Mouse (Mus musculus) megakaryocyte, adult 5-6 weeks (primary cell): ENCODE measurements around the gene Ptgs1. TPM values are rescaled to one million over a fixed set of nuclear protein-coding genes. Genes with fewer than 3 reads are reported as not detected.
A peak's percentile ranks its signal among the peaks of the same experiment; 100 is the strongest.
"Not testable (repeated sequence)": the region's sequence is repeated elsewhere in the genome, so short reads cannot be mapped to it uniquely, and the experiment has no call there.

Experiments
- ATAC-seq: 2 replicates; pipeline ENCODE4 v1.8.0; 2016; ENCODE audit warnings: mild to moderate bottlenecking, inconsistent platforms; ENCODE audit not compliant: poor library complexity, severe bottlenecking
- total RNA-seq, 2 experiments: library from RNA; stranded (forward) in 1 of 2; stranded (reverse) in 1 of 2; fragments of 153-499, 151-499 nt in 1 of 2; fragments of 221-1000, 200-1000 nt in 1 of 2; gene quantifications; 2 replicates each; pipeline versions ENCODE4 v1.2.3 to v1.2.4; 2015 to 2017

Gene Ptgs1
- total RNA-seq (2015) (20.2 and 21.3 TPM in 2 replicates), total RNA-seq (2017) (18.9 and 32.4 TPM in 2 replicates)

DNA sequence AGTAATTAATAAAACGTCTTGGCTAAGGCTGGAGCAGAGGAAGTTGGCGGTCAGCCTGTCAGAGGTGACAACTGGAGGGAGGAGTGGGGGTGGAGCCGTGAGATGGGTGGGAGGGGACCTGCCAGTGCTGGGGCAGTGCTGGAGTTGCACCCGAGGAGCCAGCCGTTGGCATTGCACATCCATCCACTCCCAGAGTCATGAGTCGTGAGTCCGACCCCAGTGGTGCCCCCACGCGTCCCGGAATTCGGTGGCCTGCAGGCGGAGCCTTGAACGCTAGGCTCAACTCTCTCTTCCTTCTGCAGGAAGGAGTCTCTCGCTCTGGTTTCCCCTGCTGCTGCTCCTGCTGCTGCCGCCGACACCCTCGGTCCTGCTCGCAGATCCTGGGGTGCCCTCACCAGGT lies at the start of gene Ptgs1:
Gene Ptgs1, plus strand, starts transcription at position 61 of the 400 bp plus-strand sequence.
- ATAC-seq = peak; percentile 87

DNA sequence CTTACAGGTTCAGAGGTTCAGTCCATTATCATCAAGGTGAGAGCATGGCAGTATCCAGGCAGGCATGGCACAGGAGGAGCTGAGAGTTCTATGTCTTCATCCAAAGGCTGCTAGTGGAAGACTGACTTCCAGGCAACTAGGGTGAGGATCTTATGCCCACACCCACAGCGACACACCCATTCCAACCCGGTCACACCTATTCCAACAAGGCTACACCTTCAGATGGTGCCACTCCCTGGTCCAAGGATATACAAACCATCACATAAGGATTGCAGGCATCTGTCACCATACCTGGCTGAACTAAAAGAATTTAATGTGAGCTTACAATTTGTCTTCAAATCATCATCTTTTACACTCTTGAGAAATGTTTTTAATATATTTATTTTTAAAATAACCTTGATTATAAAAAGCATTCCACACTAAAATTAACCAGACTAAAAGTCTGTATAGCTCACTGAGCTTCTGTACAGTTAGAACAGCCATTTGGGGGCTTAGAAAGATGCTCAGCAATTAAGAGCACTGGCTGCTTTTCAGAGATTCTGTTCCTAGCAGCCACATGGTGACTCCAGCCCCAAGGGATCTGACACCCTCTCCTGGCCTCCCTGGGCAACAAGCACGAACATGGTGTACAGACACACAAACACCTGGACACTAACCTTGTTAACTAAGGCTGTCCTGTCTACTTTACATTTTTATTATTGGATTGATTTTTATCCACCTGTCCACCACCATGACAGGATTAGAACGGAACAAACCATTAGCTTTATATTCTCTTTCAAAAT lies 48.4 kb upstream of the Ptgs1 start:
- not testable (repeated sequence) for ATAC-seq

DNA sequence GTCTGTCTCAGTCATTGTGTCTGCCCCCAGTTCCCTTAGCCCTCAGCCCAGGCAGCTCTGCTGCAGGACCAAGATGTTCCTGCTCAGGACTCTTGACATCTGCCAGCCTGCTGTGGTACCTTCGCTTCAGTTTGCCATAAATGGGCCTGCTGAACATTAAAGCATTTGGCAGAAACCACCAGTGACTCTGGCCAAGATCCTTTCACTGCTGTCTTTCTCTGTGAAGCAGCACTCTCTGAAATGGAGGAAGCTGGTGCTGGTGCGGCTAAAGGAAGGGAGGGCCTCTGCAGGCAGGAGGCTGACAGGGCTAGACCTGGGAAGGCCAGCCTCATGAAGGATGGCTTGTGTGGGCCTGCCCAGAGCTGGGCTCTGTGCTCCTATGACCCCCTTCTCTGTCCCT lies 46.9 kb upstream of the Ptgs1 start:
- no peak for ATAC-seq

DNA sequence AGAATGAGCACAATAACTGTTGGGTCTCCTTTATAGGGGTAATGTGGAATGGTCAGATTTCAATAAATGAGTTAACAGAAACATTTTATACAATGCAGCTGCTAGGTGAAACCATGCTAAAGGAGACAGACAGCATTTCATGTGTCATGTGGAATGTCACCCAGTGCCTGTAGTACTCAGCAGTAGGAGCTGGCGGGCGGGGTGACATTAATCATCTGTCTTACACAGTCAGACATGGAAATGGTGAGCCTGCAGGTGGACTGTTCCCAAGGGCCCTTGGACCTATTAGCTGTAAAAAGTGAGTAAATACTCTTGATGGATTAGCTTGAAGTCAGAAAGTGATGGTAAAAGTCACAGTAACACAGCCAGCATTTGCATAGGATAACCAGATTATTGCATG lies 46.0 kb upstream of the Ptgs1 start:
- no peak for ATAC-seq

DNA sequence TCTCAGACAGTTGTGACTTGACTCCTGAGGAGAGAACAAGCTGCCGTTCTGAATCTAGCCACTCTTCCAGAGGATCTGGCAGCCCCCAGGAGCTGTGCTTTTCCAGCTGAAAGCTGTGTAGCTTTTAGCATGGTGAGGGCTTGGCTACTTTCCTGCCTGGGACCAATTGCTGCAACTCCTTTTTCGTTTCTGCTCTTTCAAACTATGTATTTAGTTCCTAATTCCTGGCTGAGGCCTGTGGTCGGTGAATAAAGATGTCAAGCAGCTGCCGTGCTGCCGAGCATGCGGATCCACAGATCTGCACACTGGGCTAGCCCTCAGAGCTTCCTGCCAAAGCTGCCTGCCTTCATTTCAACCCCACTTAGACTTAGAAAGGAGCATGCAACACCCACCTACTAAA lies 45.4 kb upstream of the Ptgs1 start:
- no peak for ATAC-seq

DNA sequence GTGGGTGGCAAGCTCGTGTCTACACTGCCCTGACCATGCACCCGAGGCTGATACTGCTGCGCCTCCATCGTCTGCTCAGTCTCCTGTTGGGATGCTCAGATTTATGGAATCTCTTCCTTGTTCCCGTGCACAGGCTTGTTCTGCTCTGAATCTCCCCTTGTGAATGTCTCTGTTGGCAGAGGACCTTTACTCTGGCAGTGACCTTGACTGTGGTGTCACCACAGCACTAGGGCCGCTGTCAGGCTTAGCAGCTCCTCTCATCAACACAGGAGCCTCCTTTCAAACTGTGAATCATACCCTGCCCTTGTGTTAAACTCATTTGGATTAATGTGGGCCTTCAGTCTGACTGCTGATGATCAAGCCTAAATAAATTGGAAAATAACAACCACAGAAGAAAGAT lies 41.0 kb upstream of the Ptgs1 start:
- not testable (repeated sequence) for ATAC-seq

DNA sequence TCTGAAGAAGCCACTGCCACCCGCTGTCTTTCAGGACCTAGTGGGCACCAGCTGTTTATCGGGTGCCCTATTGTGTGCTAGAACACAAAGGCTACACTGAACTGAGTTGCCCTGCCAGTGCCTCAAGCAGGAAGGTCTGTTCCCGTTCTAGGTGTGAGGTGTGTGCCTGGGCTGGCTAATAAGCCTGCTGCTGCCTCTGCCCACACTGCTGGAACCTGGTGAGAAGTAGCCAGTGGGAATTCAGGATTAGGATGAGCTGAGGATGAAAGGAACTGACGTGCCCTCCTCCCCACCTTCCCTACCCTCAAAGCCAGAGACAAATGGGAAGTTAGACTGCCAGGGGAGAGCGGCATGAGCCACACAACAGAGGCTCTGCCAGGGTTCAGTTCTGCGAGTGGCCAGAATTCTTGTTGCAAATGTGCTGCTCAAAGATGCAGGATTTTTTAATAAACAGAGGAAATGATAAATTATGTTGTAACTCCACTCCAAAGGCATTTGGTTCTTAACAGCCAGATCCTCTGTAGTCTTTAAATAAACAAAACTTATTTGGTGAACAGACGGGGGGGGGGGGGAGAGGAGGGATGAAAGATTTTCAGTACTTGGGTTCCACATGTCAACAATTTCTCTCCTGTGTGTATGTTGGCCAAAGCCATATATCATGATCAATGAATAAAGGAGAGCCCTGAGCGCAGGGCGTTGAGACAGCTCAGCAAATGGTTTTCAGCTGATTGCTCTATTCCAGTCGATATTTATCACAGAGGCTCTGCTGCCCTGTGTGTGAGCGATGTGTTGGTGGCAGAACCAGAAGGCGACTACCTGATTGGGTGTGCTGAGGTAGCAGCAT lies 38.9 kb upstream of the Ptgs1 start:
- no peak for ATAC-seq

DNA sequence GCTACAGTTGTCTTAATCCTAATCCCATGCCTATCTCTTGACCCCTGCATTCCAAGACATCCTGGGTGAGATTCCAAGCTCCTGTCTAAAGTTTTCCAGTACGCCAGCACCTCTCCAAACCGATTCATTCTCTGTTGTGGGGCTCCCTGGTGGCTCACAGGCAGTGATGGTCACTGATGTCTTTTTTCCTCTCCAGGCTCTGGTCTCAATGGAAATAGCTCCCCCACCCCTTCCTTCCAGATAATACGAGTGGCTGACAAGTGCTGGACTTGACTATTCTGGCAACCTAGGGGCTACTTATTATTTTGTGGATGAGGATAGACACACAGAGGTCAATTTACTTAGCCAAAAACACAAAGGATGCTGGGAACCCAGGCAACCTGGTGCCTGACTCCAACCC lies 33.2 kb upstream of the Ptgs1 start:
- no peak for ATAC-seq

DNA sequence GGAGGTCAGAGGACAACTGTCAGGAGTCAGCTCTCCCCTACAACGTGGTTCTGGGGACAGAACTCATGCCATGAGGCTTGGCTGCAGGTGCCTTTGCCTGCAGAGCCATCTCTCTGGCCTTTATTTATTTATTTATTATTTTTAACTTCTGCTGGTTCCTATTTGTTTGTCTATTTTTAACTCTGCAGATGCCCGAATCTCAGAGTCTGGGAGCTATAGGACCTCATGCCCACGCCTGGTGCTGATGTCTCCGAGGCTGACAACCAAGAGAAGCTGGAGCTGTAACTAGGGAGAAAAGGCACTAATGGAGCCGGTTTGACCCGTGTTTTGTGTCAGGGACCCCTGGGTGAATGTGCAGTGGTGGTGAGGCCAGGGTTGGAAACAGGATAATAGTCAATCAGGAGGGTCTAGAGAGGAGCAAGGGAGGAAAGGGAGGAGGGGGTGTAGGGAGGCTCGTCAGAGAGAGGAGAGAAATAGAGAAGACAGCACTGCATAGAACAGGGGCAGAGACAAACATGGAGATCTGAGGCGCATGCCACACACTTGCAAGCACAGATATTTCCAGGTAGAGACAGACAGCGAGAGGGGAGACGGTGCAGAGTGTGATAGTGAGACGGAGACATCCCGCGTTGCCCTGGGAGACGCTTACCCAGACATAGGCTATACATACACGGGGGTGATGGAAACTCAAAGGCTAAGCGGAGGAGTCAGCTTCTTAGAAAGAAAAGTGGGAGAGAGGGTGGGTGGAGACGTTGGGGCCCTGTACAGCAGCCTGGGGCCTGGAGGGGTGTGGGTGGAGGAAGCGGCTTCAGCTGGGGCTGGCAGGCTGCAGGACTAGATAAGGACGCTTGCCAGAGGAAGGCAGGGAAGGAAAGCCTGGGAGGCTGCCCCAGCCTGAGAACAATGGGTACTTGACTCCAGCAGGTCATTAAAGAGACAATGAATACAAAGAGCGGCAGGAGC lies 32.0 kb upstream of the Ptgs1 start:
- ATAC-seq = peak; percentile 40; the same call in 1 of the 2 replicates

DNA sequence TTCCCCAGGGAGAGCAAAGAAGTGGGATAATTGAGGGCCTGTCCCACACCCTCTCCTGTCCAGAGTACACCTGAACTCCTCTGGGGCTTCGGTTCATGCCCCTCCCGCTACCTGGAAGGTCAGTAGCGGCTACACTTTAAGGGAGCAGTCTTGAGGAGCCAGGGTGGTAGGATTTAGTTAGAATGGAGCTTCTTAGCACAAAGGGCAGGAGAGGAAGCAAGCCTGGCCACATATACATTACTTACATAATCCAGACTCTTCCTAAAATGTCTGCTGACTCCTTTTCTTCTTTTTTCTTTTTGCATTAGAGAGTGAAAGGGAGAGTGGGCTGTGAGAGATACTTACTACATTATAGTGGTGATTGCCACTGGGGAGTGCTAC lies 31.4 kb upstream of the Ptgs1 start:
- no peak for ATAC-seq

DNA sequence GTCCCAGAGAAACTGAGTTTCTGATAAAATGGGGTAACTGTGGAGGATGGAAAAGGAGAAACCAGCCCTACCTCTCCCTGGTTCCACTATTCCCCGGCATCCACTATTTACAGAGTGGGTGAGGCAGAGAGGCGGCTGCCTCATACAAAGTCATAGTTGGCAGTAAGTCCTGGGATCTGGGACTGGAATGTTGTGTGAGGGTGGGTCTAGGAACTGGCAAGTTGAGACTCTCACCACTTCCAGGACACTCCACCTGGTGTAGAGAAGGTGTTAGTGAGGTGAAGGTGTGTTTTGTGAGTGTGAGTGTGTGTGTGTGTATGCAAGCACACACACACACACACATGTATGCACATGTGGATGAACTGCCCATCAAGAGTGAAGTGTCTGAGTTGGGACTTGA lies 29.4 kb upstream of the Ptgs1 start:
- ATAC-seq = no peak

DNA sequence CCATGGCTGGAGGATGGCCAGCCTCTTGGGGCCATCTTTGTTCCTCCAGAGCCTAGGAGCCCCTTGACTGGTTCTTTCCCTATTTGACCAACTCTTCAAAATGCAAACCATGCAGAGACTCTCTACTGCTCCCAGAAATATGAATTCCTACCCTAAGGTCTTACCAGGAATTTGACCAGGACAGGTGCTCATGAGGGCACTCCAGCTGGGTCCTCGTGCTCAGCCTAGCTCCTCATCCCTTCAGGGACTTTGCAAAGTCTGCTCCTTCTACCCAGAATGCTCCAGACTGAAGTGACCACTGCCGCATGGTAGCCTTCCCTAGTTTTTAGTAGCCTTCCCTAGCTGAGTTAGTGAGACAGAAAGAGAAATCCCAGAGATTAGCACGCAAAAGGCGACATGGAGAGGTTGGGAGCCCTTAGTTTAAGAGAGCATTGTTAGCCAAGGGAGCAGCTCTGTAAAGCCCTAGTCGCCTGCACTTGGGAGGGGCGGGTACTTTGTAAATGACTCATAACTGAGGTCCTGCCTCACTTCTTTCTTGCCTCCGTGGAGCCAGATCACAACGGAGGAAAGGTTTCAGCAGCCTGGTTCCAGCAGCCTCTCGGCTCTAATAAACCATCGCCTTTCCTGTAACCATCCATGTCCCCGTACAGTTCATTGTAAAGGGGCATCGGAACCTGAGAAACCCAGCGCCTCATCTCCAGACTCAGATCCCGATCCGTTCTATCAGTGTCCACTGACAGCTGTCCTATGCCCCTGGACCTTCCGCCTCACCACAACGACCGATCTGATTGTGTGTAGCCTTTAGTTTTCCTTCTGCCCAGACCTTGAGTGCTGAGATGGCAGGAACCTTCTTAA lies 28.2 kb upstream of the Ptgs1 start:
- ATAC-seq = no peak

DNA sequence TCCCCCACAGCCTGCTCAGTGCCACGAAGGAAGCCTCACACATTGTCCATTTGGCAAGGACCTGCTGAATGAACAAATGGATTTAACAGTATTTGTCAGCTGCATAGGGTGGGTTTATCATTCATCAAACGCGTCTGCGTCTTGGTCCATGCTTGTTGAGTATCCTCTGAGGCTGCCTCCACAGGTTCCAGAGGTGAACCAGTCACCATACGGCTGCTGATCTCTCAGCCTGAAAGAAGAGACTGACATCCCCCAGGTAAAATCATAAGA lies 27.7 kb upstream of the Ptgs1 start:
- no peak for ATAC-seq

DNA sequence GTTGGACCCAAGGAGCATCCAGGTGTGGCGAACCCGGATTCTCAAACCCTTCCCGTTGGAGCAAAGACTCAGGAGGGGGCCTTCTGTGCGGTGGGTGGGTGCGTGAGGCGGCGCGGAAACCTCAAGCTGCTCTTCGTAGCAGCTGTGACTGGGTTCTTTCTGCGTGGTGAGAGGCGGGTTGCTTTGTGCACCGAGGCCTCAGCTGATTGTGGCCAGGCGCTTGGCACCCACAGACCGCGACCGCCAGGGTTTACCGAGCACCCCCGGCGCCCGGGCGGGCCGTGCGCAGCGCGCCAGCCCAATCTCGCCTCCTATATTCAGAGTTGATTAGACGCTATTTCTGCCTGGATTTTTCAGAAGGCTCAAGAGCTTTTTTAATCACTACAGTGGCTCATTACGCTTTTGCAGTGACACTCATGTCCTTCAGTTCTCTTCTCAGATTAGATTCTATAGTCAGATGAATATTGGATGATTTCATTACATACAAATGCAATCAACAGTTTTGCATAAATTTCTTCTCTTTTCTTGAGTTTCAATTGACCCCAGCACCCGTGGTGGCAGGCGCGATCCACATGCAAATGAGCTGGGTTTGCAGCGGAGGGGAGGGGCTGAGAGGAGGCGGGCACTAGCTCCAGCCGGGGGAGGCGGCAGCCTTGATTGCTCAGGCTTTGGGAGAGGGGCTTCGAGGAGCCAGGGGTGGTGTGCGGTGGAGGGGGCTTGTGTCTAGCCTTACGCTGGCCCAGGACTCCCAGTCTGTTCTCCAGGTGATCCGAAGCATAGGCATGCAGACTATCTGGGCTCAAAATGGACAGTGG lies 27.0 kb upstream of the Ptgs1 start:
- peak; percentile 45; the same call in 1 of the 2 replicates for ATAC-seq

DNA sequence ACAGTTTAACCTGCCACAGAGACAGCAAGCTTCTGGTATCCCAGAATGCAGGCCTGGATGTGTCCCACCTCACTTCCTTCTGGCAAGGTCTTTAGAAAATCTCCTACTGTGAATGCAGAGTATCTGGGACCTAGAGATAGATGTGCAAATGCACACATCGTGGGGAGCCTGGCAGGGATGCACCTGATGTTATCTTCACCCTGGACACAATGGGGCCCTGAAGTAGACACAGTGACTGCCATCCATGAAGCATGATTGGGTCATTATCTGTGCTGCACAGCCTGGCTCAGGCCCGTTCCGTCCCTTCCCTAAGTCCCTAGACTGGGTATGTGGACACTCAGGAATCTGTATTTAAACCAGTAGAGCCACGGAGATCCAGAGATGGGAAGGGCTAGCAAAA lies 25.6 kb upstream of the Ptgs1 start:
- no peak for ATAC-seq

DNA sequence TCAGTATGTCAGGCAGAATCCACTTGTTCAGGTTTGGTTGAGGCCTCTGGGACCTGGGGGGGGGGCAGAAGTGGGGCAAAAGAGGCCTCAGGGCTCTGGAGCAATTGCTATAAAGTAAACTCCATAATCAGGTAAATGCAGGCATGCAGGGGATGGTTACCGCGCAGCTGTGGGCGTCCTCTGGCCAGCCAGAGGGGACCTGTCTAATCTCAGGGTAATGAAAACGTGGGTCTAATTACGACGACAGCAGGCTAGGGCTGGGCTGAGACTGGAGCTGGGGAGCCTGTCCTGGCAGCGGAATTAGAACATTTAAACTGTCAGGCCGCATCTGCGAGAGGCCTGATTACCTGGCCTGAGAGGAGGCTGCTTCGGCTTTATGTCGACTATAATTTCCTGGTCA lies 23.2 kb upstream of the Ptgs1 start:
- no peak for ATAC-seq

DNA sequence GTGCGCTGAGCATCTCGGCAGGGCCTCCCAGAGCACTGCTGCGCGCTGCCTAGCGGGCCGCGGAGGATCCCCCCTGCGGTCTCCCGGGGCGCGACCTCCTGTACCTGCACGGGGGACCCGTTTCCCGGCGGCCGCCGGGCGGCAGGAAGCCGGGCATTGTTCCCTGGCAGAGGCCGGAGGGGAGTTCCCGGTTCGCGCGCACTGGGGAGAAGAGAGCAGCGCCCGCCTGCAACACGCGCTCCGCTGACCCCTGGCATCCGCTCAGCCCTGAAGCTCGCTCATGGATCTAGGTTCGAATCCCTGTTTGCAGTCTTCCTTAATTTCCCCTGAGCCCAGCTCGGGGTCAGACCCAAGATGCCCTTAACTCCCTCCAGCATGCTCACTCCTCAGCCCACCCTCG lies 19.4 kb upstream of the Ptgs1 start:
- ATAC-seq = no peak

DNA sequence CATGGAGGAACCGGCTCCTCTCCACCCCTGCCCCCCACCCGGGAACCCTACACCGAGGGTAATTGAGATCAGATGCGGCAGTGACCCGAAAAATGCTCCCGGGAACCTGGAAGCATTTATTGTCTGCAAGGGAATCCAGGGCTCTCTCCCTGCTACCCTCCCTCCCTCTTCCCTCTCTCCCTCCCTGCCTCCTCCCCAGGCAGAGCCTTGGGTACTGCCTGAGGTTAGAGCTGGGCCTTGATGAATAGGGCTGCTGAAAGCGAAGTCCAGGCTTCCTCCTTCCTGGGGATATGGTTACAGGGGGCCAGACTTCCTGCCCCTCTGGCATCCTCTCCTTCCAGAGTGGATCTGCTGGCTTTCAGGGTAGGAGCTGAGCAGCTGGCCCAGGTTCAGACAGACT lies 18.4 kb upstream of the Ptgs1 start:
- no peak for ATAC-seq

DNA sequence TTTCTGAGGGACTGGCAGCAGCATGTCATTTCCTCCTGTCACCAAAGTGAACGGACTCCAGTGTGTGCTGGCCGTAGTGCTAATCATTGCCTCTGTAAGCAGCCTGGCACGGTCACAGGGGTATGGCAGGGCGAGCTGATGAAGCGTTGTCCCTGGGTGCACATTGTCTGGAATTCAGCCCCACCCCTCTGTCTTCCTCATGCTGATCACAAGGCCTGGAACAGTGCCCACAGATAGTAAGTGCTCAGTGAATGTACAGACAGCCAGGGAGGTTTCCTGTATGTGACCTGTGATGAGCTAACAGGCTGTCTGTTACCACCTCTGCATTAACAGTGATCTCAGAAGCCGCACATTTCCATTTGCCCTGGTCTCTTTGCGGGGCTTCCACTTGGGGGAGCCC lies 17.1 kb upstream of the Ptgs1 start:
- no peak for ATAC-seq
